Mouse (Mus musculus) right cerebral cortex, postnatal 4 days (tissue): ENCODE measurements around the gene Mrpl23.

Source experiments
- DNase-seq: peaks from one replicate; pipeline ENCODE4 v3.0.0-alpha.2; 2022

The Mrpl23 gene

DNA sequence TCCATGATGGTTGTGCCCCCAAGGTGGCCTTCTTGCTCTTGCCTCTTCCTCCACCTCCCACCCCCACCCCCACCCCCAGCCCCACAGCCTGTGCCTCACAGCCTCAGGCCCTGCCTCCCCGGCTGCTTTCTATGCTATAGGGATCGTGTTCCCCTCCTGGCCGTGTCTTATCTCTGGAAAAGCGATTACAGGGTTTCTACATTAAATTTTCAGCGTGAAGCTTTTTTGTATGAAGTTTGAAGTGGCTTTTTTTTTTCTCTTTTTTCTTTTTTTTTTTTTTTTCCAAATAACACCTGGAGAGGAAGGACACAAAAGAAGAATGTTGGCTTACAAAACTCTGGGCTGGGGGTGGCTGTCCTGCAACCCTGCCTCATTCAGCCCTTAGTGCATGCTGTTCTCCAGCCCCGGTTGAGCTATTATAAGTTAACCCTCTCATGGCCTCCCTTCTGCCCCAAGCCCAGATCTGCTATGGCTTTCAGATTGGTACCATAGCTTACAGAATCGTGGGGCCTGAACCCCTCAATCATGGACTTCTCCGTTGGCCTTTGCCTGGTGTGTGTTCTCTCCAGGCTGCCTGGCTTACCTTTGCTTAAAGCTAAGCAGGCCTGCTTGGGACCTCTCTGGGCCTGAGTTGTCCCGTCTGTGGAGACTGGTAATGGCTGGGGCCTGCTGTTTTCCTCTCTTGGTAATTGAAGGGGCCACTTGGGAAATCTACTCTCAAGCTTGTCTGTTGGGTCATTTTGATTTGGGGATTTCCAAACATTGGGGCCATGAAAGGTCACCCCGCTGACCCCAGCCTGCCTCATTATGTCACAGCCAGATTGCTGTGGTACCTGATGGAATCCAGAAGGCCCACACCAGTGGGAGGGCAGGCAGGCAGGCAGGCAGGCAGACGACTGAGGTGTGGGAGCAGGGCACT, 21.2 kb downstream of the Mrpl23 start:
- DNase-seq = no peak

DNA sequence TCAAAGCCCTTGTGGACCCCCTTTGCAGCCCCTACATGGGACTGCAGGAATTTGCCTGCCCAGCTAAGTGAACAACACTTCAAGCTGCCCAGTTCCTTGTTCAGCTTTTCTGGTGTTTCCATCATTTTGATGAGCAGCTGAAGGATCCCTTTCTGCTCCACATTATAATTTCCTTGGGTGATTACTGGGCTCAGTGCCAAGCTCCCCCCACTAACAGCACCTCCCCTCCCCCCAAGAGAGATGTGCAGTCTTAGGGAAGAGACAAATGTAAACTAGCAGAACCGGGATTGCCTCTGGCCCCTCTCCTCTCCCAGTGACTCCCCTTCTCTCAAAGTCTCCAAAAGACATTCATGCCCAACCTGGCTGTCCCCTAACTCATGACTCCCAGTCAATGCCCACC, 22.1 kb downstream of the Mrpl23 start:
- DNase-seq = no peak

- DNase-seq = no peak
These were observed 23.0 kb downstream of the Mrpl23 start for GRCm38 (mm10) chr7:142555366-142556088.

DNA sequence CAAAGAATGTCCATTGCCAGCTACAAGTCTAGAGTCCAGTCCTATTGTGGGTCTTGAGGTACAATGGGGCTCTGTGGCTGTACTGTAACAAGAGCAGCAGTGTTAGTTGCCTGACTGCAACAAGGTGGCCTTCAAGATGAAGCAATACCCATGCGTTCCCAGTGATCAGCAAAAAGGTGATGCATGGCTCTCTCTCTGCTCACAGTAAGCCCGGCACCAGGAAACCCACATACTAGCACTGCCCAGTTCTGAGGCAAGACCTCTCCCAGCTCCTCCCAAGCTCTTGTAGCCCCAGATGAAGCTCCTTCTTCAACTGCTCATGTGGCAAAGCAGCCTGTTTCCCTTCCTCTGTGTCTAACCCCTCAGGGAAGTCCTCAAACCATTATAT, 23.6 kb downstream of the Mrpl23 start:
- DNase-seq = no peak

GRCm38 (mm10) chr7:142557696-142558095, 25.2 kb downstream of the Mrpl23 start:
- DNase-seq = no peak

DNA sequence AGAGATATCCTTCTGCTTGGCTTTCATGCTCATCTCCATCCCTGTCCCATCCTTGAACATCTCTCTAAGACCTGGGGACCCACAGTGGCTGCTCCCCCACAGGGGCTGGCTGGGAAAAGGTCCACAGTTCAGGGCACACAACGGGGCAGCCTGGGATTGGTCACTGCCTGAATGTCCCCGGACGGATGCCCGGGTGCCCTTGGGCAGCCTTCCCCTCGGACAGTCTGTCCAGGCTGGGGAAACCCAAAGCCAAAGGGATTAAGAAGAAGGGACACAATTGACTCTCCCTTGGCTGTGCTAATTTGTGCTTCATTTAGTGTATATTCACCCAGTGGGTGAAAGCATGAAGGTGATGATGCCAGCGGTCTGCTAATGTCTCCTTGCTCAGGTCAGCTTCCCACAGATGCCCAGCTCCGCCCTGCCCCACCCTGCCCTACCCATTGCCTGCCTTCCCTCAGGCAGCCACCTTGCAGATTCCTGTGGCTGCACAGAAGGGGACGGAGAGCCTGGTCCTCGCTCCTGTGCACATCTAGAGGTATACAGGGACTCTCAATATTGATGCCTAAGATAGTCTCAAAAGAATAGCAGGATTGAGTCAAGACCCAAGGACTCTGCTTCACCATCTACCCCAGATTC, 26.1 kb downstream of the Mrpl23 start:
- no peak for DNase-seq

GRCm38 (mm10) chr7:142559651-142560175, 27.2 kb downstream of the Mrpl23 start:
- DNase-seq = no peak

- no peak for DNase-seq
These were observed 28.7 kb downstream of the Mrpl23 start for GRCm38 (mm10) chr7:142560942-142561855.

GRCm38 (mm10) chr7:142561856-142562404, 29.4 kb downstream of the Mrpl23 start:
- no peak for DNase-seq

DNA sequence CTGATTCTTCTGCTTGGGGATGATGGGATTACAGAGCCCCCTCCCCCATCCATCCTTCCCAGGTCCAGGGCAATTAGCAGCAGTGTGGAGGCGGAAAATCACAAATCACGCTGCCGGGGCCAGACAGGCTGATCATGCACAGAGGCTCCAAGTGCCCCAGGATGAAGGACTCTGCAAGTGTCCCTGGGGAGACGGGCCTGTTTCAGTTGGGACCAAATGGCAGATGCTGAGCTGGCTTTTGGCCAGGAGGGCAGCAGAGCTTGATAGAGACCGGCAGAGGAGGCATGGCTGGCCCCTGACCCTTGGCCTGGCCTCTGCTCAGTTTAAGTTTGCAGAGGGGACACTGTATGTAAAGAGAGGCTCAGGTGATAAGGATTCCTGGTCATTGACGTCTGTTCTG, 30.7 kb downstream of the Mrpl23 start:
- no peak for DNase-seq

GRCm38 (mm10) chr7:142564955-142565643, 32.6 kb downstream of the Mrpl23 start:
- DNase-seq = no peak

DNA sequence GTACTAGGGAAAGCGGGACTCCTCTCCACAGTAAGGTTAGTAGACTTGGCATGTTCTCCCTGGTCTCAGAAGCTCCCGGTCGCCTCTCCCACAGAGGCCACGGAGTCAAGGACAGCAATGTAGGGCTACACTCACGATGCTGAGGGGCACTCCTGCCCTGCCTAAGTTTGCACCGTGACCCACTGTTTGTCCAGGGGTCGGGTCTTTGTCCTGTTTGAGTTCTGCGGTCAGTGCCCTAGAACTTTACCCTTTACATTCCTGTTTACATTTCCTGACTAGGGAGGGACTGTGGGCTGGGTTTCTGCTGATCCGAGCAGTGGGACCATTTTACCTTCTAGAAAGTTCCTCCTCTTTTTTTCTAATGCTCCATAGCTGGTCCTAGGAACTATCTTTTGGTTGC, 34.0 kb downstream of the Mrpl23 start:
- DNase-seq = no peak

DNA sequence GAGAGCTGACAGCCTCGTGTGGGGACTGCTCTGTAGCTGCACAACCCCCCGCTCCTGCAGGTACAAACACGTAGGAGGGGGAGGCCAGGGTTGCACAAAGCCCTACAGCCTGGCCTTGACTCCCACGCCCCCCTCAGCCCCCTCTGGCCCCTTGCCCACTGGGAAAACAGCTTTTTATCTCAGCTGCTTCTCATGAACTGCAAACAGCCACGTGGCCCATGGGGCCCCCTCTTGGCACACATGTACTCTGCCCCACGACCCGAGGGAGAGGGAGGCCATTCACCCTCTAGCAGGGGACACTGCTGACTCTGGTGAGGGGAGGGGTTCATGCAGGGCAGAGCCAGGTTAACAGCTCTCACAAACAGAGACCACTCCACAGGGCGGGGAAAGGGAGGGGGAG, 36.5 kb downstream of the Mrpl23 start:
- no peak for DNase-seq

DNA sequence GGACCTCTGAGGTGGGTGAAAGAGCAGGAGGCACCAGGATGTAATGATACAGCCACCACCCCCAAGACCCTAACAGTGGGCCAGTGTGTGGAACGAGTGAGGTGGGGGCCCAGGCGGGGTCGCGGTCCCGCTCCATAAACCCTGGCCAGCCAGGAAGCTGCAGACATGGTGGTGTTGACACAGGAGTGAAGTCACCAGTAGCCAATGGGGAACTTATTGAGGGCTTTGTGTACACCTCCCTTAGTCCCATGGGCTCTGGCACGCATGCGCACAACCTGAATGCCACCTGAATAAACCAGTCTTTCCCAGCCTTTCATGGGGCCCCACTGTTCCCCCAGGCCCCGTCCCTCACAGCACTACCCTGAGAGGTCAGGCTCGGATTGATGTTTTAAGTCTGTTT, 38.1 kb downstream of the Mrpl23 start:
- DNase-seq = no peak

DNA sequence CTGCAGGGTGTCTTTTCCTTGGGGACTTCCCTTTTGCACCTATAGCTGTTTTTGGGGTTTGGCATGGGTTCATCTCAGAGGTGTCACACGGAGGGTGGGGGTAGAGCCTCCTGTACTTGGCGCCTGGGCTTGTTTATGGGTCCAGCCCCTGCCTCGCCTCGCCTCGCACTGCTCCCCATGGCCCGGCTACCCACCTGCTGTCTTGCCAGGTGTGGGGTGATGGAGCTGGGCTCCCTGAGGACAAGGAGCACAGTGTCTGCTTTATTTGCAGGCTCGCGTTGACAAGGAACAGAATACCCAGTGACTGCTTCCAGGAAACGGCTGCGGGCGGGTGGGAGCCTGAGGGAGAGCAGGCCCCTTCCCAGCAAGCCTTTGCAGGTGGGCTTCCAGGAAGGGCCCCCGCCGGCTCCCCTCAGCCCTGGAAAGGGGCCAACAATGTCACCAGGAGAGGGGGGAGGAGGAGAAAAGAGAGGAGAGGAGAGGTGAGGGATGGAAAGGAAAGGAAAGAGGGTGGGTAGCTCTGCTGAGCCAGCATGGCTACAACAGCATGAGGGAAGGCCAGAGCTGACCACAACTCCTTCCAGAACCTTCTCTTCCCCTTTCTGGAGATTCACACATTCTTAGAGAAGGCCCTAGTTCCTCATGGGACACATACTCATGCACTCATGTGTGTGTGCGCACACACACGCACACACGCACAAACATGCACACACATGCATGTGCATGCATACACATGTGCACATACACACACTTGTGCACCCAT, 39.2 kb downstream of the Mrpl23 start:
- DNase-seq = no peak

- DNase-seq = no peak
These were observed 39.9 kb downstream of the Mrpl23 start for GRCm38 (mm10) chr7:142572343-142572742.

- DNase-seq = no peak
These were observed 40.5 kb downstream of the Mrpl23 start for GRCm38 (mm10) chr7:142572992-142573391.

- no peak for DNase-seq
These were observed 41.7 kb downstream of the Mrpl23 start for GRCm38 (mm10) chr7:142574155-142574660.

DNA sequence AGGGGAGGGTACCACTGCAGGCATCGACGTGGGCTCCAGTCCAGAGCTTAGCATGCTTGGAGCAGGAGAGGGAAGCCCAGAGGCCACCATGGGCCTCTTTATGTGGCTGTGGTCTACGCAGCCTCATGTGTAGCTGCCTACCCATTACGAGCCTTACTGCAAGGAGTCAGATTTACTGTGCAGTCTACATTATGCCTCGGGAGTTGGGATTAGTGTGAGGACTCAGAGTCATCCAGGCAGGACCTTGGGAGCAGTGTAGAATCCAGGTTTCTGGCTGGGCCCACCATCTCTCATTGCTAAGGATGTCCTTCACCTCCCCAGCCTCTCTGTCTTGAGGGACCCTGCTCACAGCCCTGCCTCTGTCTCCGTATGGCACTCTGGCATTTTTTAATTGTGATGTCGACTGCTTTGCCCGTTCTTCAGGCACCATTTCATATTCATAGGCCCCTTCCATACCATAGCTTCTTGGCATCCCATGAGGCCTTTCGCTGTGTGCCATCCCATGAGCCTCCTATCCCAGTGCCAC, 42.4 kb downstream of the Mrpl23 start:
- no peak for DNase-seq

- DNase-seq = no peak
These were observed 43.0 kb downstream of the Mrpl23 start for GRCm38 (mm10) chr7:142575491-142575890.
